Mouse (Mus musculus): ENCODE results near the gene Acly. TPM values are rescaled to one million over a fixed set of nuclear protein-coding genes. Genes with fewer than 3 reads are reported as not detected.

The Acly gene
- polyA plus RNA-seq, 1 experiment from 2014 or later, result 377 TPM

DNA sequence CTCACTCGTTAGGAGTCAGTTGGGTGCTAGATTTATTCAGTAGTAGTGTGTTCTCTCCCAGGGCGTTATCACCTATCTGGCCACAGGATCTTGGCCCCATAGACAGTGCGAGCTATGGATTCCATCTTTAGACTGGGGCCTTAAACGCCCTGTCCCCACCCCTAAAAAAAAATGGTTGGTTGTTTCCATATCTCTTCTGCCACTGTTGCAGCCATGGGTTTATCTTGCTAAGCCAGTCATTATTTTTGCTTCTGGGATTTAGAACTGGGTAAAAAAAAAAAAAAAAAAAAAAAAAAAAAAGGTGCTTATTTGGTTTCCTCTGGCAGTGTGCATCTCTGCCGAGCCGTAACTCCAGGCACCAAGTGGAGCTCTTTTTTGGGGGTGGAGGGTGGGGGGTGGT, 36.9 kb upstream of the Acly start:
- no peak overlapping the region for H3K4me3 ChIP-seq
- no peak overlapping the region for H3K27ac ChIP-seq
- no peaks in the 10 kb centered on the region for H3K9me3 ChIP-seq
- no peak overlapping the region for H3K9ac ChIP-seq
- no peak for ATAC-seq (ENCODE audit: low FRiP score, low read depth)
- H3K36me3 ChIP-seq, result no peaks in the 10 kb centered on the region
- H3K27me3 ChIP-seq (replicated peaks), result no peaks in the 10 kb centered on the region
- no peaks in the 10 kb centered on the region for H3K4me1 ChIP-seq
- no peak overlapping the region for H3K4me2 ChIP-seq (replicated peaks)
- WGBS, result 90% methylated on average over 6 of the region's 6 CpGs

- H3K4me3 ChIP-seq, result no peak overlapping the region
These were observed 36.5 kb upstream of the Acly start for GRCm38 (mm10) chr11:100564297-100564696.

DNA sequence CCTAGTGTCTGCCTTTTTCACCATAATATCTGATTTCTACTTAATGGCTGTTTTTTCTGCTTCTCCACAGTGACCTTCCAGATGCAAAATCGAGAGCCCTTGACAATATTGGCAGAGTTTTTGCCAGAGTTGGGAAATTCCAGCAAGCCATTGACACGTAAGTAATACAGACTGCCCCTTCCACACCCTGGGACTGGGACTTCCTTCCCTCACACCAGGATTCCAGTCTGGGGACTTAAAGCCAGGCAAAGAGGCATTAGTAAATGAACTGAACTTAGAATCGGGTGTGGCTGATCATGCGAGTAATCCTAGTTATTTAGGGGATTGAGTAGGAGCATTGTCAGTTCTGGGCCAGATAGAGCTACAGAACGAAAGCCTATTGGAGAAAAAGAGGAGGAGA, 33.9 kb upstream of the Acly start:
- H3K27me3 ChIP-seq (replicated peaks), result no peaks in the 10 kb centered on the region
- no peak for ATAC-seq (ENCODE audit: low FRiP score, low read depth)
- no peak overlapping the region for H3K27ac ChIP-seq
- WGBS, result 59% methylated on average over 5 of the region's 5 CpGs
- no peaks in the 10 kb centered on the region for H3K4me1 ChIP-seq
- H3K4me3 ChIP-seq, result no peak overlapping the region
- no peak overlapping the region for H3K4me2 ChIP-seq (replicated peaks)
- H3K36me3 ChIP-seq, result no peaks in the 10 kb centered on the region
- H3K9me3 ChIP-seq, result no peaks in the 10 kb centered on the region
- no peak overlapping the region for H3K9ac ChIP-seq

More at GRCm38 (mm10) chr11:100564297-100564696, 36.5 kb upstream of the Acly start:
- no peak overlapping the region for H3K4me2 ChIP-seq (replicated peaks)
- H3K36me3 ChIP-seq, result no peaks in the 10 kb centered on the region
- no peak overlapping the region for H3K9ac ChIP-seq
- no peaks in the 10 kb centered on the region for H3K9me3 ChIP-seq
- H3K27me3 ChIP-seq (replicated peaks), result no peaks in the 10 kb centered on the region
- H3K27ac ChIP-seq, result no peak overlapping the region
- H3K4me1 ChIP-seq, result no peaks in the 10 kb centered on the region
- no peak for ATAC-seq (ENCODE audit: low FRiP score, low read depth)
- 82% methylated on average over 15 of the region's 15 CpGs for WGBS

DNA sequence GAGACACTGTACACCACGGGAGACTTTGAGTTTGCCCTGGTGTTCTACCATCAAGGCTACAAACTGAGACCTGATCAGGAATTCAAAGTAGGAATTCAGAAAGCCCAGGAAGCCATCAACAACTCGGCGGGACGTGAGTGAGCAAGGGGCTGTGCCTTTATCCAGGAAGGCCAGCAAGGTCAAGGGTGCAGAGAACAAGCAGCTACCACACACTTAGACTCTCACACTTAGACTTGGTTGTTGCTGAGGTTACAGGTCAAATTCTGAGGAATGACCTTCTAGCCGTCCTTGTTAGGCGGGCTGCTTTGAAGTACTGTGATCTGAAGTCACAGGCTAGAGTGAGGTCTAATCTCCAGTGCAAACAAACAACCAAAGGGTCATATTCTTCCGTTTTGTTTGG, 31.7 kb upstream of the Acly start:
- no peaks in the 10 kb centered on the region for H3K9me3 ChIP-seq
- H3K9ac ChIP-seq, result no peak overlapping the region
- H3K4me1 ChIP-seq, result 0 out of 2 replicates have a peak, but pooled peaks cover 3% of the 10 kb centered on the region
- no peak overlapping the region for H3K4me2 ChIP-seq (replicated peaks)
- WGBS, result 53% methylated on average over 7 of the region's 7 CpGs
- no peaks in the 10 kb centered on the region for H3K27me3 ChIP-seq (replicated peaks)
- H3K27ac ChIP-seq, result no peak overlapping the region
- no peak overlapping the region for H3K4me3 ChIP-seq
- H3K36me3 ChIP-seq, result no peaks in the 10 kb centered on the region
- no peak for ATAC-seq (ENCODE audit: low FRiP score, low read depth)

GRCm38 (mm10) chr11:100557563-100557962, 29.8 kb upstream of the Acly start:
- Histone ChIP-seq H3K4me3 (no peak overlapping the region), H3K9me3 (no peaks in the 10 kb centered on the region), H3K36me3 (no peaks in the 10 kb centered on the region), H3K9ac (no peak overlapping the region), H3K27me3 (replicated peaks) (no peaks in the 10 kb centered on the region), H3K4me2 (replicated peaks) (no peak overlapping the region), H3K27ac (no peak overlapping the region), H3K4me1 (0 out of 2 replicates have a peak, but pooled peaks cover 3% of the 10 kb centered on the region)
- 74% methylated on average over 3 of the region's 3 CpGs for WGBS
- no peak for ATAC-seq (ENCODE audit: low FRiP score, low read depth)

DNA sequence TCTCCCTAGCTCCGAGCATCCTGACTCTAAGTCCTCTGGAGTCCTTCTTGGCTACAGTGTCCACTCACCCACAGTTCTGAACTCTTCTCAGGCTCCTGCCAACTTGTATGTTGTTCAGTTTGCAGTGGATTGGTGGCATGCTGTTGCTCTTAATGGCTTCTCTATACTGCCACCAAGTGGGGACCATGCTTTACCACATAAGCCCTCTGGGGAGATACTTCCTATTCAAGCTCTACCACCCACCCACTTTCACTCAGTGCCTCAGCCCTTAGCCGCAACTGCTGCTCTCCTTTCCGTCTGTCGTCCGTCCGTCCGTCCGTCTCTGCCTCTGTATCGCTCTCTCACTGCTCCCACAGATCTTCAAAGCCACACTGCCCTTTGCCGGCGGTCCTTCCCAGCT, 27.8 kb upstream of the Acly start:
- Histone ChIP-seq H3K9ac (no peak overlapping the region), H3K4me1 (0 out of 2 replicates have a peak, but pooled peaks cover 3% of the 10 kb centered on the region), H3K9me3 (no peaks in the 10 kb centered on the region), H3K4me3 (no peak overlapping the region), H3K27me3 (replicated peaks) (no peaks in the 10 kb centered on the region), H3K27ac (no peak overlapping the region), H3K4me2 (replicated peaks) (peak overlapping the region; percentile 35; the same call in 1 of the 2 replicates), H3K36me3 (no peaks in the 10 kb centered on the region)
- WGBS, result 24% methylated on average over 11 of the region's 11 CpGs
- no peak for ATAC-seq (ENCODE audit: low FRiP score, low read depth)

DNA sequence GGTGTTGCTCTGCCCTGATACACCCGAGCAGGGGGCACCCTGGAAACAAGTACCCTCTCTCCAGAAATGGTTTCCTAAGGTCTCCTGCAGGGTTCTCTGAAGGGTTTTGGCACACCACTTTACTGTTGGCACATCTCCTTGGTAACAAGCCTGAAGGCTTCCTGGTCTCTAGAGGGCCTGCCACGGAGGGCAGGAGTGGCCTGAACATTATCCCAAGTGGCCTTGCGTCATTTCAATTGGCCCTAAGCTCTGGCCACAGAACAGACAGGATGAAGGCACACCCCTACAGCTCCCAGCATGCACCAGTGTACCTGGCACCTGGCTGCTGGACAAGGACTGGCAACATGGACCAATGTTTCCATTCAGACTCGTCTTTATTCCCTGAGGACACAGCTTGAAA, 25.0 kb upstream of the Acly start:
- WGBS, result 85% methylated on average over 4 of the region's 4 CpGs
- H3K27ac ChIP-seq, result no peak overlapping the region
- H3K9me3 ChIP-seq, result no peaks in the 10 kb centered on the region
- no peak overlapping the region for H3K4me2 ChIP-seq (replicated peaks)
- 0 out of 2 replicates have a peak, but pooled peaks cover 3% of the 10 kb centered on the region for H3K4me1 ChIP-seq
- H3K9ac ChIP-seq, result no peak overlapping the region
- no peaks in the 10 kb centered on the region for H3K36me3 ChIP-seq
- ATAC-seq (ENCODE audit: low FRiP score, low read depth), result no peak
- H3K27me3 ChIP-seq (replicated peaks), result no peaks in the 10 kb centered on the region
- no peak overlapping the region for H3K4me3 ChIP-seq

GRCm38 (mm10) chr11:100550101-100550500, 22.3 kb upstream of the Acly start:
- Histone ChIP-seq H3K9ac (no peak overlapping the region), H3K4me2 (replicated peaks) (no peak overlapping the region), H3K27ac (no peak overlapping the region), H3K4me3 (no peak overlapping the region), H3K9me3 (no peaks in the 10 kb centered on the region), H3K4me1 (peaks cover 10% of the 10 kb centered on the region; the same call in 1 of the 2 replicates), H3K27me3 (replicated peaks) (no peaks in the 10 kb centered on the region), H3K36me3 (no peaks in the 10 kb centered on the region)
- WGBS, result 78% methylated on average over 6 of the region's 6 CpGs
- no peak for ATAC-seq (ENCODE audit: low FRiP score, low read depth)

GRCm38 (mm10) chr11:100549466-100549865, 21.7 kb upstream of the Acly start:
- Histone ChIP-seq H3K4me3 (no peak overlapping the region), H3K4me2 (replicated peaks) (no peak overlapping the region), H3K9ac (no peak overlapping the region), H3K36me3 (no peaks in the 10 kb centered on the region), H3K4me1 (peaks cover 13% of the 10 kb centered on the region; the same call in 1 of the 2 replicates), H3K27me3 (replicated peaks) (no peaks in the 10 kb centered on the region), H3K27ac (no peak overlapping the region), H3K9me3 (no peaks in the 10 kb centered on the region)
- WGBS, result 87% methylated on average over 8 of the region's 8 CpGs
- no peak for ATAC-seq (ENCODE audit: low FRiP score, low read depth)

DNA sequence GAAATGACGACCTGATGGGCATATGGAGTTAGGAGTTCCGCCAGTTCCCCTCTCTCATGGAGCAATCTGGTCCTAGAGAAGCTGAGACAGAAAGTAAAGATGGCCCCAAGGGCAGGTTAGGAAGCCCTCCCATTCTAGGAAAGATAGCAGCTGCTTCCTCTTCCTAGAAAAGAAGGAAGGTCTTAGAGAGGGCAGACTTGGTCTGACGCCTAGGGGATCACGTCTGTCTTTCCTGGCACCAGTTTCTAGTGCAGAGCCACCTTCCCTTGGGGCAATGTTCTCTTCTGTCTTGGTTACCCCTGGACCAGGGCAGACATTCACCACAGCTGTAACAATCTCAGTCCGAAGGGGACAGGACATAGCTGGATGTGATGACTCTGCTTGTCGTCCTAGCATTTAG, 20.3 kb upstream of the Acly start:
- Histone ChIP-seq H3K4me3 (no peak overlapping the region), H3K4me2 (replicated peaks) (no peak overlapping the region), H3K27me3 (replicated peaks) (no peaks in the 10 kb centered on the region), H3K4me1 (peaks cover 13% of the 10 kb centered on the region; the same call in 1 of the 2 replicates), H3K27ac (no peak overlapping the region), H3K9me3 (no peaks in the 10 kb centered on the region), H3K36me3 (no peaks in the 10 kb centered on the region), H3K9ac (no peak overlapping the region)
- WGBS, result 89% methylated on average over 6 of the region's 6 CpGs
- no peak for ATAC-seq (ENCODE audit: low FRiP score, low read depth)

DNA sequence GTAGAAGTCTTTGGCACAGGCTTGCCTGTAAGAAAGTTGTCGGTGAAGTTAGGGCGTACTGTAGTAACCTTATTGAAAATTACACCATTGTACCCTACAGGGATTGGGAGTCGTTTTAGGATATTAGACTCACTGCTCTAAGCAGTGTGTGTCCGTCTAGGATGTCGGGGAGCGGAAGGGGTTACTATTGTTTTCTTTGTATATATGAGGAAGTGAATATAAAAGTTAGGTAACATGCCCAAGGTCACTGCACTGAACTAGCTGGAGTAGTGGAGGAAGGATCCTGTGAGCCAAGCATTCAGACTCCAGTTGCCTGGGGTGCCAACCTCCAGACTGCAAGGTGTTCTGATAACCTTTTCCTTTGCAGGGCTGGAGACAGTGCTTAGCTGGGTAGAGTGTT, 19.2 kb upstream of the Acly start:
- 88% methylated on average over 6 of the region's 6 CpGs for WGBS
- Histone ChIP-seq H3K4me2 (replicated peaks) (no peak overlapping the region), H3K4me1 (peaks cover 13% of the 10 kb centered on the region; the same call in 1 of the 2 replicates), H3K27me3 (replicated peaks) (no peaks in the 10 kb centered on the region), H3K36me3 (no peaks in the 10 kb centered on the region), H3K4me3 (no peak overlapping the region), H3K9ac (no peak overlapping the region), H3K9me3 (no peaks in the 10 kb centered on the region), H3K27ac (no peak overlapping the region)
- no peak for ATAC-seq (ENCODE audit: low FRiP score, low read depth)

GRCm38 (mm10) chr11:100545746-100546085, 17.9 kb upstream of the Acly start:
- H3K36me3 ChIP-seq, result no peaks in the 10 kb centered on the region
- 27% methylated on average over 7 of the region's 7 CpGs for WGBS
- peak overlapping the region; percentile 36 for H3K4me3 ChIP-seq
- peak overlapping the region; percentile 64 for H3K4me2 ChIP-seq (replicated peaks)
- peaks cover 13% of the 10 kb centered on the region; the same call in 1 of the 2 replicates for H3K4me1 ChIP-seq
- H3K9ac ChIP-seq, result peak overlapping the region; percentile 10; the same call in 1 of the 2 replicates
- ATAC-seq (ENCODE audit: low FRiP score, low read depth), result 0 out of 2 replicates have a peak, but pooled peaks have one; percentile 29
- no peaks in the 10 kb centered on the region for H3K27me3 ChIP-seq (replicated peaks)
- no peak overlapping the region for H3K27ac ChIP-seq
- no peaks in the 10 kb centered on the region for H3K9me3 ChIP-seq
